Mouse (Mus musculus): ENCODE measurements around the gene Vti1a. TPM values are rescaled to one million over a fixed set of nuclear protein-coding genes. Genes with fewer than 3 reads are reported as not detected.

Gene Vti1a
- total RNA-seq, 2 experiments from 2014 or later, result 49.5 to 49.7 TPM

DNA sequence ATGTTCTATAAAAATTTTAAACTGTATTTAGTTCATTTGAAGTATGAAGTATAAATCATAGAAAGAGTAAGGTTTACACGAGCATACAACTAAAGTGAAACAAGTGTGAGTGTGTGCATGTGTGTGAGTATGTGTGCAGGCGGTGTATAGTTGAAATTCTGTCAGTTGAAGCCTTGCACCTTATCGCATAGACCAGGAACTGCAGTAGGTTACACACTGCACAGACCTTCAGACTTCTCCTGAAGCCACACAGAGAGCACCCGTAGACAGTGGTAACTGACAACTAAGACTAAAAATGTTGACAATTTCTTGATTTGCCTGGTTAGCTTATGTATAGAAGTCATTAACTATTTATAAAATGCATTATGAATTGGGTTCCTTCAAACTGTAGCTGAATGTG lies 61.4 kb downstream of the Vti1a start:
- no peak for DNase-seq (ENCODE audit: low spot score in 2 of 2)

DNA sequence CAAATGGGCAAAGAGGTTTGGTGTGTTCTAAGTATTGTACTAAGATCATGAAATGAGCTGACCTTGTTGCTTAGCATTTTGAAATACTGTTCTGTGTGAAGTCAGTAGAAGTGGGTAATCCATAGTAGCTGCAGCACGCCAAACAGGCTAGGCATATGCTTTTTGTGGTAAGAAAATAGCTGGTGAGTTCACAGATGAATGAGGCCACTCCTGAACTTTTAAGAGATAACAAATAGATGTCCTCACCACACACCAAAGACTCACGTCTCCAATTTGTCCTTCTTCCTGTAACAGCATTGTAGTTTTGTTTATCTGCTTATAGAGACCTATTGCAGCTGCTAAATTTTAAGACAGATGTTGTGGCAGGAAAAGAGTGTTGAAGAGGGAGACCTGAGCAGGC lies 62.8 kb downstream of the Vti1a start:
- DNase-seq (ENCODE audit: low spot score in 2 of 2), result no peak

GRCm38 (mm10) chr19:55380764-55381163 lies 64.7 kb downstream of the Vti1a start:
- DNase-seq (ENCODE audit: low spot score in 2 of 2), result no peak

GRCm38 (mm10) chr19:55381343-55381742 lies 65.2 kb downstream of the Vti1a start:
- no peak for DNase-seq (ENCODE audit: low spot score in 2 of 2)

DNA sequence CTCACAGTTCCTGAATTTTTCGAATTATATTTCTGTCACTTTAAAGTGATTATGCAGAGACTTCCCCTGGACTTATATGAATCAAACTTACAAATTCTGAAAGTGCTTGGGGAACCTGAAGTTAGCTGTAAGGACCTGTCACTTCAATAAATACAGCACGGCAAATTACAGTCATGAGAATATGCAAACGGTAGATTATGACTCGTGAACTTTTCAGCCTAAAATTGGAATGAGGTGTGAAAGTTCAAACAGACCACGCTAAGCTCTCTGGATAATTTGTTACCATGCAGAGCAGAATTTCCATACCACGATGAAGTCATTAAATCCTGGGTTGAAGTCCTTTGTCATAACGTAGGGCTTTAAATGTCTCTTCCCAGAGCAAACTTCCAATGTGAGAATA lies 66.7 kb downstream of the Vti1a start:
- no peak for DNase-seq (ENCODE audit: low spot score in 2 of 2)

- no peak for DNase-seq (ENCODE audit: low spot score in 2 of 2)
These were observed 68.5 kb downstream of the Vti1a start for GRCm38 (mm10) chr19:55384634-55385033.

GRCm38 (mm10) chr19:55389019-55389418 lies 72.9 kb downstream of the Vti1a start:
- no peak for DNase-seq (ENCODE audit: low spot score in 2 of 2)

DNA sequence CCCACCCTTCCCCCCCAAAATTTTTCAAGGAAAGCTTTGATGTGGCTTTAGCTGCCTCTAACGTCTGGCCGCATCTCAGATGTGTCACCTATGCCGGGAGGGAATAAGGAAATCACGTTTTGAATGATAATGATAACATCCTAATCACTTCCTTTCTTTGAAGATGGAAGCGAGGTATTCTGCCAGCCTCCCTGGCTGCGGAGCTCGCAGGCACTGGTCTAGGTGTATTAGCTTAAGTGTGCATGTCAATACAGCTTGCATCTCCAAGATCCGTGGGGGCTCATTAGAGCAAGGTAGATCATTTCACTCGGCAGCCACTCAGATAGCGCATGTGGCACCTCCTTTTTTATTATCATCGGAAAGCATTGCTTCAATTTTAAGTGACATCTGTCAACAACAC lies 74.2 kb downstream of the Vti1a start:
- no peak for DNase-seq (ENCODE audit: low spot score in 2 of 2)

DNA sequence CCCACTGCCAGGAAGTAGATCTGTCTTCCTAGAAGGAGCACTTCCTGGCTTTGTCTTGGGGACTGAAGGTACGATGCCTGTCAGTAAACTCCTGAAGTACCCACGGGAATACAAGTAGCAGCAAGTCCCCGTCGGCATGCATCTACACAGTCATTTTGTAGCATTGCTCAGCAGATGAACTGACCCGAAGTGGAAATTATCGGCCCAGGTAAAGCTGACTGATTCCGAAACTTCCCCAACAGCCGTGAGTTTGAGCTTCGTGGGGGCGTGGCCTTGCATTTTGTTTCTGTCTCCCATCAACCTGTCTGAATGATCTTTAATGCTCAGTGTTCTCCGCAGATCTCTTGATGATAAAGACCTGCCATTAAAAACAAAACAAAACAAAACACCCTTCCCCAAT lies 85.5 kb downstream of the Vti1a start:
- no peak for DNase-seq (ENCODE audit: low spot score in 2 of 2)

DNA sequence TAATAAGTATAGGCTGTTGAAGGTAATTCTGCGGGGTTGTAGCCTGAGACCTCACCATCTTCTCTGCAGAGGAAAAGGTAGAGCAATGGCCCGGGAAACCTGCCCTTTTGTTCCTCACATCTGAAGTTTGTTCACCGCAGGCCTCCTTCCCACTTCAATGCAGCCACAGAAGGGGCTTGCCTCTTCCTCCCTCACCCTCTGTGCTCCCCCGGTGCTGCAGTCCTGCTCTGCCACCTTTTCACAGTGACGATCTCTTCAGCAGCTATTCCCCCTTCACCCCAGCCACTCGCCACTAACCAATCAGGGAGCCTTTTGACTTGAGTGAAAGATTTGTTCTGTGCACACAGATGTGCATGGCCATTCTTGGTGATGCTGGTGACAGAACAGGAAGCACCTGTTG lies 92.4 kb downstream of the Vti1a start:
- DNase-seq (ENCODE audit: low spot score in 2 of 2), result no peak

DNA sequence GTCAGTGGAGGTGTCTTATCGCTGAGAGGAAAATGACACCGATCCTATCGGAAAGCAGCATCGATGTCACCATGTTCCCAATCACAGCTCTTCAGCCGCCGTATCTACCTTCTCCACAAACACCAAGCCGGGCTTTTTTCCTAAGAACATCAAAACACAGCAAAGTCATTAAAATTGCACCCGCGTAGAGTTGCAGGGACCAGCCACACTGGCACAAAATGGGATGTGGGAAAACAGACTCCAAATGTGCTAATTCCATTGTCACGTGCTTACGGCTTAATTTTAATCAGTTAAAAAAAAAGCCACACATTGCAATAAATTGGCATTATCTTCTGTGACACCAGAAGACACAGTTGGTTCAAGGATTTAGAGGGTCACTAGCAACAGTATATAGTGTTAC lies 95.3 kb downstream of the Vti1a start:
- peak in 1 of 2 experiments; percentile 24 for DNase-seq (ENCODE audit: low spot score in 2 of 2)

DNA sequence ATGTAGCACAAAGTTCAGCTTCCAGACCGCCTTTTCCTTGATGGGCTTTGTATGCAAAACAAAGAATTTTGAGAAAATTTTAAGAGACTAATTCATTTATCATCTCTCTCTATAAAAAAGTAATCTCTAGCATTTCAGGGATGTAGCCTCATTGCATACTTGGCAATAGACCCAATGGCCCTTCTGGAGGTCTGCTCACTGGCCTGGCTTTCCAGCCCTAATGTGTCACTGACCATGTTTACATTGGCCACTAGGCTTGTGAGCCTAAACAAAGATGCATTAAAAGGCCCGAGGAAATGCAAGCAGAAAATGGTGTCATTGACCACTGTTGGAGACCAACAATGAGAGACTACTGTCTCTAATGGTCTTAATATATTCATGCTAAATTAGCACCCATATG lies 95.8 kb downstream of the Vti1a start:
- no peak for DNase-seq (ENCODE audit: low spot score in 2 of 2)

DNA sequence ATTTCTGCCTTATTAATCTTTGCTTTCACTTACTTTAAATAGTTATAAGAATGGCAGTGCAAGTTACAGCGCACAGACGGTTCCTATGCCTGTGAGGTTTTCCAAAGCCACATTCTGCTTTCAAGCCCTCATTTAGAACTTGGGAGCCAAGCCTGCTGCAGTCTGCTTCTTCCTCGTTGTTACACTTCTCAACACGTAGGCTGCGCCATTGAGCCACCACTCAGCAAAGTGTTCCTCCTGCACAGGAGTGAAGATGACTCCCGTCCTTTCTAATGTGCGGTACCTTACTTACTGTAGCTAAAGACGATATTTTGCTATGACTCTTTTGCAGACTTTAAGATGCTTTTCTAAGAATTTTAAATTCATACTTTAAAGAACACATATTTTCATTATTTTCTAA lies 98.0 kb downstream of the Vti1a start:
- peak; percentile 23 to 61 for DNase-seq (ENCODE audit: low spot score in 2 of 2)

DNA sequence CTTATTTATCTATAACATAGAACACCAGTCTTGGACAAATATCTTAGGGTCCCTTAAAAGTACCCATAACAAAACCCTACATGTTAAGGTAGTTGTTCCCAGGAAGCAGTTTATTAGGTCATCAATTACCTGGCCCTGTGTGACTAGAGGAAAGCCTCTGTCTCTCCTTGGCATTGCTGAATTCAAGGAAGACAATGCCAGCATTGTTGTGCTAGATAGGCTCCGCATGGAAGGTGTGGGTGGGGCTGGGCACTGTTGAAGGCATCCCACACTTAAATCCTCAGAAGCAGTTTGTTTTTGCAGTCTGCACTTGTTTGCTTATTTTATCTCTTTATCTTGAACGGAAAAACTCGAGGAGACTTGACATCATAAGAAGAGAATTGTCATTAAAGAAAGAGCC lies 102.7 kb downstream of the Vti1a start:
- DNase-seq (ENCODE audit: low spot score in 2 of 2), result no peak

DNA sequence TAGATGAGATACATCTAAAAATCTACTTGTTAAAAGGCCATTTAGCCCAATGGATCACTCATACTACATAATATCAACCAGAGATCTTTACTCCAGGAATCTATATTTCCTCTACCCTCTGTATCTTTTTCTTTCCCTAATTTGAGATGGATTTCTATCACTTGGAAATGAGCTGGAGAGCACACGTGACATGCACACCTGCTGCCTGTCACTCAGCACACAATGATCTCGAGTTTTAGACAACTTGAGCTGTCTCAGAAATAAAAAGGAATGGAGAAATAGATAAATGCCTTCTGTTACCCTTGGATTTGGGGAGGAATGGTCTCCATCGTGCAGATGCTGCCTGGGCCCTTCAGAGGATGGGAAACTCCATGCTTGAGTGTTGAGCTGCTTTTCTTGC lies 103.9 kb downstream of the Vti1a start:
- no peak for DNase-seq (ENCODE audit: low spot score in 2 of 2)

DNA sequence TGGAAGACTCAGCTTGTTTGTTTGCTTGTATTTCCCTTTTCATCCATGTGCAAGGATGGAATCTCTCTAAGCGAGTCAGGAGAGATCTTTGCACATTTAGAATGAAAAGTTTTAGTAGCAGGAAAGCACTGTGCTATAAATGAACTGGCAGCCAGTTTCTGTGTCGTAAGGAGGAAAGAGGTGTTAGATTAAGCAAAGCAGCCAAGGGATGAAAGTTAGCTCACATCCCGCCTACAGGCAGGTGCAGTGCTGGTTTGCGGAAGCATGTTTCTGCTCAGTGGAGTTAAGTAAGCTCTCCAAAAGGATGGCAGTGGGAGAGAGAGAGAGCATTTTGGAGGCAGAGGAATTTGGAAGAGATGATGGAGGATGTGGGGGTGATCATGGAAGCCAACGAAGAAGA lies 105.7 kb downstream of the Vti1a start:
- no peak for DNase-seq (ENCODE audit: low spot score in 2 of 2)

- DNase-seq (ENCODE audit: low spot score in 2 of 2), result no peak
These were observed 106.4 kb downstream of the Vti1a start for GRCm38 (mm10) chr19:55422311-55423064.

DNA sequence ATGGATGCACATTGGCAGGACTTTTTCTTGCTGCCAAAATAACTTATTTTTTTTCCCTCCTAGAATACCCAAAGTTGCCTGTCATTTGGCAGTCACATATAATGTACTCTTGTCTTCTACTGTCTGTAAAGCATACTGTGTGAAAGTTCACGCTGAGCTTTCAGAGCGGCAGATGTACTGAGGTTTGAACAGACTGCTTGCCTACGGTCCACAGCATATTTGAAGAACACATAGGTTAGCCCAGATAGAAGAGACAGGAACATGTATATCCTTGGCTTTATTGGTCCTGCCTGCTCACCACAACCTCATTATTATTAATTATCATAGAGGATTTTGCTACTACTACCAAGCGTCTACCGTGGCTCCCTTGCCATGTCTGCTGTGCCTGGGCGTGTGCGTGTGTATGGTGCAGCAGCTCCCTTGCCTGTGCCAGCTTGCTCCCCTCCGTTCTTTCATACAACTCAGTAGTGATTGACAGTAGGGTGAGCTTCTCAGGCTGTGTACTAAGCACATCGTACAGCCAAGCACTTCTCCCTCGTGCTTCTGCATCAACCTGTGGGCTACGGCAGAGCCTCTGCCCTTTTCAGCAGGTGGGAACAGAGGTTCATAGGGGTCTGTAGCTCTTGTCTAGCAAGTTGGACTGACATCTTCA lies 107.1 kb downstream of the Vti1a start:
- no peak for DNase-seq (ENCODE audit: low spot score in 2 of 2)

DNA sequence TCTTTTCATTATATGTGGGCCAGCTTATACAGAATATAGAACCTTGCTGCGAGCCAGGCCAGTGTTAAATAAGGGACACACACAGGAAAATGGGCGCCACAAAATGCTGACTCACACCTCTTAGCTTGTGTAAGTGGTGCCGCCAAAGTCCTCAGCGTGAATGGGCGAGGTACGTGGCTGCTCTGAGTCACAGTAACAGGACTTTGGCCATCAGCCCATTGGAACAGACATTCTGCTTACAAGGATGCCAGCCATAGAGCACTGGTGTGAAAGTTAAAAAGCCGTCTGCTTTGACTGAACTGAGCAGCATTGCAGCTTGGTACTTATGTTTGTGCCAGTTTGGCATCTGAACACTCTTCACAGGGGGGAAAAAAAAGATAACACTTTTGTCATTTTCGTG lies 107.9 kb downstream of the Vti1a start:
- peak; percentile 59 to 78 for DNase-seq (ENCODE audit: low spot score in 2 of 2)

- DNase-seq (ENCODE audit: low spot score in 2 of 2), result no peak
These were observed 108.4 kb downstream of the Vti1a start for GRCm38 (mm10) chr19:55424507-55424906.

DNA sequence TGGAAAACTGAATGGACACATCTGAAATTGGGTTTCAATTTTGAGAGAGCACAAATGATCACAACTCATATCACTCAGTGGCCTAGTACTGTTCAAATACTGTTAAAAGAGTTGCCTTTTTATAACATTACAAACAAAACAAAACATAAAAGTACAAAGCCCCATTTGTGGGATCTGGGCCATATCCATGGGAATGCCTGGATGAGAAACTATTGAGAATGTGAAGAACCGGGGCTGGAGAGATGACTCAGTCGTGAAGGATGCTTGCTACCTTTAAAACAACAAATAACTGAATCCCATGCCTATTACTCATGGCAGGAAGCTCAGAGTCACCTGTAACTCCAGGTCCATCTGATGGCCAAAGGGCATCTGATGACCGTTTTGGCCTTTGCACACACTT lies 124.2 kb downstream of the Vti1a start:
- no peak for DNase-seq (ENCODE audit: low spot score in 2 of 2)

GRCm38 (mm10) chr19:55443618-55444017 lies 127.5 kb downstream of the Vti1a start:
- DNase-seq (ENCODE audit: low spot score in 2 of 2), result no peak

DNA sequence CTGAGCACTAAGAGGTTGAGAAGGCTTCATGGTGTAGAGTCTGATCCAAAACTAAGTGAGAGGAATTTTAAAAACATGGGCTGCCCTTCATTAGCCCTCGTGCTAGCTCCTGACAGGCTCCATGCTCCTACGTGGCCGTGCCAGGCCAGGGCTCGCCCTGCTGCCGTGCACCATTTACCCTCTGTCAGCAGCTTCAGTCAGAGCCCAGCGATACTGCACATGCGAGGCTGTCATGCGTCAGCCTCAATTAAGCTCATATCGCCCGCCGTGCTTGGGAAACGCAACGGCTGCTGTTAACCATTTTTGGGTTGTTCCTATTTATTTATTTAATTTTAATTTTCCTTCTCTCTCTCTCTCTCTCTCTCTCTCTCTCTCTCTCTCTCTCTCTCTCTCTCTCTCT lies 133.0 kb downstream of the Vti1a start:
- DNase-seq (ENCODE audit: low spot score in 2 of 2), result no peak
